Mouse (Mus musculus): ENCODE data around the gene Lix1l. TPM values are rescaled to one million over a fixed set of nuclear protein-coding genes. Genes with fewer than 3 reads are reported as not detected.
"Not testable (repeated sequence)": the region's sequence is repeated elsewhere in the genome, so short reads cannot be mapped to it uniquely, and the experiment has no call there.

Gene Lix1l
- polyA plus RNA-seq, 1 experiment from 2014 or later = 6.4 TPM

GRCm38 (mm10) chr3:96660901-96661300 lies 60.0 kb downstream of the Lix1l start:
- Histone ChIP-seq H3K9ac (replicated peaks) (no peak overlapping the region), H3K9me3 (no peaks in the 10 kb centered on the region), H3K4me3 (no peak overlapping the region), H3K27ac (replicated peaks) (no peak overlapping the region), H3K4me2 (replicated peaks) (no peak overlapping the region), H3K36me3 (no peaks in the 10 kb centered on the region), H3K4me1 (peaks cover 10% of the 10 kb centered on the region), H3K27me3 (no peaks in the 10 kb centered on the region)
- ATAC-seq (replicated peaks) = no peak
- 94% methylated on average over 2 of the region's 2 CpGs for WGBS

GRCm38 (mm10) chr3:96662731-96663316 lies 61.9 kb downstream of the Lix1l start:
- peak; percentile 38; the same call in 1 of the 2 replicates for ATAC-seq (replicated peaks)
- H3K4me3 ChIP-seq = peak overlapping the region; percentile 40
- no peaks in the 10 kb centered on the region for H3K9me3 ChIP-seq
- H3K4me2 ChIP-seq (replicated peaks) = peak overlapping the region; percentile 64
- no peaks in the 10 kb centered on the region for H3K36me3 ChIP-seq
- peak overlapping the region; percentile 74; the same call in 1 of the 2 replicates for H3K27ac ChIP-seq (replicated peaks)
- peaks cover 10% of the 10 kb centered on the region for H3K4me1 ChIP-seq
- no peaks in the 10 kb centered on the region for H3K27me3 ChIP-seq
- H3K9ac ChIP-seq (replicated peaks) = peak overlapping the region; percentile 52; the same call in 1 of the 2 replicates
- WGBS = 37% methylated on average over 8 of the region's 8 CpGs

GRCm38 (mm10) chr3:96663432-96664239 lies 62.7 kb downstream of the Lix1l start:
- peak; percentile 84 for ATAC-seq (replicated peaks)
- Histone ChIP-seq H3K4me2 (replicated peaks) (peak overlapping the region; percentile 64), H3K27ac (replicated peaks) (peak overlapping the region; percentile 74), H3K4me3 (peak overlapping the region; percentile 40), H3K9ac (replicated peaks) (peak overlapping the region; percentile 52), H3K27me3 (no peaks in the 10 kb centered on the region), H3K9me3 (no peaks in the 10 kb centered on the region), H3K36me3 (no peaks in the 10 kb centered on the region), H3K4me1 (peaks cover 10% of the 10 kb centered on the region)
- WGBS = 6% methylated on average over 15 of the region's 18 CpGs

- not testable (repeated sequence) for H3K4me2 ChIP-seq (replicated peaks); H3K27me3 ChIP-seq; H3K27ac ChIP-seq (replicated peaks); ATAC-seq (replicated peaks); H3K36me3 ChIP-seq; H3K9ac ChIP-seq (replicated peaks); H3K4me3 ChIP-seq; H3K9me3 ChIP-seq
- 90% methylated on average over 7 of the region's 7 CpGs for WGBS
- peaks cover 15% of the 10 kb centered on the region for H3K4me1 ChIP-seq
Observed at GRCm38 (mm10) chr3:96665732-96666363, 64.9 kb downstream of the Lix1l start.

- Histone ChIP-seq H3K9me3 (no peaks in the 10 kb centered on the region), H3K4me3 (no peak overlapping the region), H3K27ac (replicated peaks) (no peak overlapping the region), H3K4me1 (peaks cover 15% of the 10 kb centered on the region), H3K4me2 (replicated peaks) (no peak overlapping the region), H3K27me3 (no peaks in the 10 kb centered on the region; the same call in 1 of the 2 replicates), H3K36me3 (no peaks in the 10 kb centered on the region), H3K9ac (replicated peaks) (no peak overlapping the region)
- ATAC-seq (replicated peaks) = no peak
- 91% methylated on average over 5 of the region's 5 CpGs for WGBS
Observed at GRCm38 (mm10) chr3:96666916-96667315, 66.0 kb downstream of the Lix1l start.

GRCm38 (mm10) chr3:96667316-96667715 lies 66.4 kb downstream of the Lix1l start:
- 35% methylated on average over 1 of the region's 1 CpGs for WGBS
- peaks cover 15% of the 10 kb centered on the region for H3K4me1 ChIP-seq
- H3K4me2 ChIP-seq (replicated peaks) = no peak overlapping the region
- H3K4me3 ChIP-seq = no peak overlapping the region
- H3K9me3 ChIP-seq = no peaks in the 10 kb centered on the region
- H3K27ac ChIP-seq (replicated peaks) = no peak overlapping the region
- H3K36me3 ChIP-seq = no peaks in the 10 kb centered on the region
- no peaks in the 10 kb centered on the region; the same call in 1 of the 2 replicates for H3K27me3 ChIP-seq
- ATAC-seq (replicated peaks) = no peak
- no peak overlapping the region for H3K9ac ChIP-seq (replicated peaks)

- H3K36me3 ChIP-seq = no peaks in the 10 kb centered on the region
- H3K27me3 ChIP-seq = no peaks in the 10 kb centered on the region; the same call in 1 of the 2 replicates
- peaks cover 11% of the 10 kb centered on the region; the same call in 1 of the 2 replicates for H3K4me1 ChIP-seq
- ATAC-seq (replicated peaks) = no peak
- 90% methylated on average over 5 of the region's 5 CpGs for WGBS
- no peak overlapping the region for H3K9ac ChIP-seq (replicated peaks)
- H3K27ac ChIP-seq (replicated peaks) = no peak overlapping the region
- no peaks in the 10 kb centered on the region for H3K9me3 ChIP-seq
- no peak overlapping the region for H3K4me3 ChIP-seq
- no peak overlapping the region for H3K4me2 ChIP-seq (replicated peaks)
Observed at GRCm38 (mm10) chr3:96668424-96669067, 67.6 kb downstream of the Lix1l start.

- Histone ChIP-seq H3K27ac (replicated peaks) (no peak within 1 kb of the TSS), H3K4me2 (replicated peaks) (peak within 1 kb of the TSS; percentile 63), H3K4me3 (peak within 1 kb of the TSS; percentile 46), H3K36me3 (no peaks in the 10 kb centered on the region), H3K9me3 (no peaks in the 10 kb centered on the region), H3K9ac (replicated peaks) (peak within 1 kb of the TSS; percentile 45), H3K4me1 (peaks cover 5% of the 10 kb centered on the region; the same call in 1 of the 2 replicates), H3K27me3 (no peaks in the 10 kb centered on the region; the same call in 1 of the 2 replicates)
- 5% methylated on average over 35 of the region's 35 CpGs for WGBS
- peak; percentile 95 for ATAC-seq (replicated peaks)
Observed at GRCm38 (mm10) chr3:96669727-96670468, 68.9 kb downstream of the Lix1l start, which contains the start of gene Ankrd35. Gene Ankrd35 (plus strand): TSS chr3:96670131.

GRCm38 (mm10) chr3:96671519-96671918 lies 70.6 kb downstream of the Lix1l start:
- ATAC-seq (replicated peaks) = no peak
- peaks cover 5% of the 10 kb centered on the region; the same call in 1 of the 2 replicates for H3K4me1 ChIP-seq
- no peak overlapping the region for H3K4me2 ChIP-seq (replicated peaks)
- WGBS = 98% methylated on average over 5 of the region's 5 CpGs
- no peak overlapping the region for H3K9ac ChIP-seq (replicated peaks)
- H3K36me3 ChIP-seq = no peaks in the 10 kb centered on the region
- H3K27ac ChIP-seq (replicated peaks) = no peak overlapping the region
- no peak overlapping the region for H3K4me3 ChIP-seq
- H3K27me3 ChIP-seq = no peaks in the 10 kb centered on the region; the same call in 1 of the 2 replicates
- no peaks in the 10 kb centered on the region for H3K9me3 ChIP-seq

- no peaks in the 10 kb centered on the region; the same call in 1 of the 2 replicates for H3K27me3 ChIP-seq
- no peak for ATAC-seq (replicated peaks)
- peaks cover 5% of the 10 kb centered on the region; the same call in 1 of the 2 replicates for H3K4me1 ChIP-seq
- no peak overlapping the region for H3K4me2 ChIP-seq (replicated peaks)
- WGBS = 80% methylated on average over 4 of the region's 4 CpGs
- no peak overlapping the region for H3K9ac ChIP-seq (replicated peaks)
- no peak overlapping the region for H3K4me3 ChIP-seq
- H3K27ac ChIP-seq (replicated peaks) = no peak overlapping the region
- no peaks in the 10 kb centered on the region for H3K9me3 ChIP-seq
- no peaks in the 10 kb centered on the region for H3K36me3 ChIP-seq
Observed at GRCm38 (mm10) chr3:96673514-96673913, 72.6 kb downstream of the Lix1l start.

- 80% methylated on average over 8 of the region's 8 CpGs for WGBS
- H3K9me3 ChIP-seq = no peaks in the 10 kb centered on the region
- H3K4me1 ChIP-seq = peaks cover 5% of the 10 kb centered on the region; the same call in 1 of the 2 replicates
- no peak overlapping the region for H3K4me3 ChIP-seq
- no peak overlapping the region for H3K4me2 ChIP-seq (replicated peaks)
- H3K27ac ChIP-seq (replicated peaks) = no peak overlapping the region
- no peaks in the 10 kb centered on the region for H3K36me3 ChIP-seq
- no peak overlapping the region for H3K9ac ChIP-seq (replicated peaks)
- no peaks in the 10 kb centered on the region; the same call in 1 of the 2 replicates for H3K27me3 ChIP-seq
- ATAC-seq (replicated peaks) = no peak
Observed at GRCm38 (mm10) chr3:96674442-96674841, 73.5 kb downstream of the Lix1l start.
